Mouse (Mus musculus) testis, postnatal 14 days (tissue): ENCODE measurements around the gene Gm28308.

Source experiments
- DNase-seq: peaks from one replicate; pipeline ENCODE4 v3.0.0; 2021; ENCODE audit warnings: low spot score

Gene Gm28308

GRCm38 (mm10) chr6:52219234-52219942 is 6.2 kb upstream of the Gm28308 start:
- no peak for DNase-seq

DNA sequence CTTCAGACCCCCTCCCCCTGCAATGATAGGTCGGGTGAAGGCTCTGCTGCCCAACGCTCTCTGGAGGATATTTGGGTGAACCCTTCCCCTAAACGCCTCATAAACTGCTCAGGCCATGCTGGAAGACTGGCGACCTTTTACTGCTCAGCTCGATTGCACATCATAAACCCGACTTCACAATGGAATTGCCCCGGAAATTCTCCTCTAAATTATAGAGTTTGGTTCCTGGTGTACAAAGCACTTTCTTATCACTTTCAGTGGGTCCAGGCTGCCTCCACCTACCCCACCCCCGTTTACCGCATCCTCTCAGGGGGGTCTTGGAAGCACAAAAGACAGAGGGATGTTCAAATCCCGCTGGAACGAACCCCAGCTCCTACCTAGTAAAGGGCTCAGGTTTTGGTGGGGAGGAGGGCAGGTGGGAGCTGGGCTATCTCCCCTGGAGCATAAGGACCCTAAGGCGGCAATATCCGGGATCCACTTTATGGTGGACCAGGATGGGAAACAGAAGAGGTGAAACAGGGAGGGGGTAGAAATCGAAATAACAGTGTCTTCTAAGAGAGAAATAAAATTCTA is 5.6 kb upstream of the Gm28308 start:
- DNase-seq: no peak

- DNase-seq: no peak
Measured at GRCm38 (mm10) chr6:52217895-52218642, 4.9 kb upstream of the Gm28308 start.

DNA sequence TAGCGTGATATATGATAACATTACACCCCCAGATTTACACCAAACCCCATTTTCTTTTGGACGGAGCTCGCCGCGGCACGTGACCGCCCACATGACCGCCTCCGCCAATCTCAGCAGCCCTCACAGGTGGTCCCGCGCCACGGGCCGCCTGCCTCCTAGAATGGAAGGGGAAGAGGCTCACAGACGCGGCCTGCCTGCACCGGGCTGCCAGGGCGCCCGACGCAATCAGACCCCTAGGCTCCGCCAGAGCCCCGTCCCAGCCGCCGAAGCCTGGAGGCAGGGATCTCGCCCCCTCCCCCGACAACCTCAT is 4.3 kb upstream of the Gm28308 start:
- peak; percentile 79 for DNase-seq

DNA sequence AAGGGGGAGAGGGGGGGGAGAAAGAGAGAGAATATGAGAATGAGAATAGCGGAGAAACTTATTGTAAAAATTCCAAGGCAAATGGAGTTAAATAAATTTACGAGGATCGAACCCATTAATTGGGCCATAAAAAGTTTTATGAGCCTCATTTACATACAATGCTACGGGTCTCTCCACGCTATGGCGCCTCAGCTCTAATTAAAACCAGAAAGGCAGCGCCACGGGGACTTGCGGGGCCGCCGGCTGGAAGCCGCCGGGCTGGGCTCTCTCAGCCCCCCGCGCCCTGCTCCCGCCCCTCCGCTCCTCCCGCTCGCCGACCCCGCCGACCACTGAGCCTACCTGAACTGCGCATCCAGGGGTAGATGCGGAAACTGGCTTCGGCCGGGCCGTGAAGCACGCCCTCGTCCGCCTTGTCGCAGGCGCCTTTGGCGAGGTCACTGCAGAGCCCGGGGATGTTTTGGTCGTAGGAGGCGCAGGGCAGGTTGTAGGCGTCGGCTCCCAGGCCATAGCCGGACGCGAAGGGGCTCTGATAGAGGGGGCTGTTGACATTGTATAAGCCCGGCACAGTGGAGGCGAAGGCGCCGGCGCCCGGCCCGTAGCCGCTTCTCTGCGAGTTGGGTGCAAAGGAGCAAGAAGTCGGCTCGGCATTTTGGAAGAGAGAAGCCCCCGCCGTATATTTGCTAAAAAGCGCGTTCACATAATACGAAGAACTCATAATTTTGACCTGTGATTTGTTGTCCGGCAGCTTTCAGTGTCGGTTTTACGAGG is 3.7 kb upstream of the Gm28308 start:
- no peak for DNase-seq

DNA sequence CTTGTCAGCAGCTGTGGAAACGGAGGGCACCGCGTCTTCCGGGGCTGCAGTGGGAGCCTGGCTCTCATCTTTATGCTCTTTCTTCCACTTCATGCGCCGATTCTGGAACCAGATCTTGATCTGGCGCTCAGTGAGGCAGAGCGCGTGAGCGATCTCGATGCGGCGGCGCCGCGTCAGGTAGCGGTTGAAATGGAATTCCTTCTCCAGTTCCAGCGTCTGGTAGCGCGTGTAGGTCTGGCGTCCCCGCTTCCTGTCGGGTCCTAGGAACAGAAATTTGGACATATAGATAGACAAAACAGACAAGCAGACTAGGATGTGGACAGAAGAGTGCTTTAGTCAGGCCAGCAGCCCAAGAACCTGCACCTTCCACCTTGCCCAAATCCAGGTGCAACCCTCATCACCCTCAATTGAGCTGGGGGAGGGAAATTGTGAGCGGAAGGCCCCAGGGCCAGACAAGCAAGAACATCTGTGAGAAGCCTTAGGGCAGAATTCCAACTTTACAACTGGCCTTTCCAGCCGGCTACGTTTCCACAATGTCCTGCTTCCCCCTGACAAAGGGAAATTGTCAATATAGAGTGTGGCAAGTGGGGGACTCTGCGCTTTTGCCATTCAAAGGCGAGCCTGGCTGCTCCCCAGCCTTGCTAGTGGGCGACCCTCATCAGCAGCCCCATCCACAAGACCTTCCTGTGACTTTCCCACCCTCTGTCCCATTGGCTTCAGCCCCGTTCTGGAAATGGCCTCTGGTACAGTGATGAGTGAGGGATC is 2.8 kb upstream of the Gm28308 start:
- DNase-seq: no peak

DNA sequence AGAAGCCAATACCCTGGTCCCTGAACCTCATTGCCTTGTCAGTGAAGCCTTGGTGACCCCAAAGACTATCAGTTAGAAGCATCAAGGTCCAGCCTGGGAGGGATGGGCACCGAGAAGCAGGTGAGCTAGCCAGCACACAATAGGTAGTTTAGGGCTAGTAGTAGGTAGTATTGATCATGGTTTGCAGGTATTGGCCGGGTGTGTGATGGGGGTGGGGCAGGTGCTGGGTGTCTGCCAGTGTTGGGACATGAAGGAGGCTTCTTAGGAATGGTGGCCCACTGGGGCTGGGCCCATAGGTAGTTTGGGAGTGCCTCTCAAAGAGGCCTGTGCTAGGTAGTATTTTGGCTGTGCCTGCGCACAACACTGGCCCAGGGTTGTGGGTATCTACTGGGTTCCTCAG is 1.9 kb upstream of the Gm28308 start:
- DNase-seq: no peak

GRCm38 (mm10) chr6:52214271-52214670 is 1.1 kb upstream of the Gm28308 start:
- no peak for DNase-seq

DNA sequence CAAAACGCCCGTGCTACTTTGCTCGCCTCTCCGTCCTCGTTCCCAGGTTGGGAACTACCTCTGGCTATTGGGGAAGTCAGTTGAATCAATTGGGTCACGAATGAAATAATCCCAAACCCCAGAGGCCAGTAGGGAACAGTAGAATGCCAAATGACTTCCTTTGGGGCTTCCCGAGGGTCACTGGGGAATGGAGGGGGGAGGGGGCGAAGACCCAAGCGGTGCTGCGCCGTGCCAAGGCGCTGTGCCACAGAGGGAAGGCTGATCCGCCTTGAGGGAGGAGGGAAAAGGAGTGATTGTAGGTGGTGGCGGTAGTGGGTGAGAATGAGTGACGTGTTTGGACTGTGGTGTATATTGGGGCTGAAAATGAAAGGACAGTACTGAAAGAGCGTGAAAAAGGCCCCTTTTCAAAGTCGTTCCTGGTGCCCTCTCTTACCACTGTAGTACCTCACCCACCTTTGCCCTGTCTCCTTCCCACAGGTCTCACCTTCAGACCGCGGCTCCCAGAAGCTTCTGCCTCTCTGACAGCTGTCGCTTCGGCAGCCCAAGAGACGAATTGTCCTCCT is 502 bp downstream of the Gm28308 start:
- no peak for DNase-seq

- DNase-seq: no peak
Measured at GRCm38 (mm10) chr6:52211961-52212360, 1.2 kb downstream of the Gm28308 start.

GRCm38 (mm10) chr6:52211170-52211935 is 1.8 kb downstream of the Gm28308 start:
- DNase-seq: peak; percentile 55

DNA sequence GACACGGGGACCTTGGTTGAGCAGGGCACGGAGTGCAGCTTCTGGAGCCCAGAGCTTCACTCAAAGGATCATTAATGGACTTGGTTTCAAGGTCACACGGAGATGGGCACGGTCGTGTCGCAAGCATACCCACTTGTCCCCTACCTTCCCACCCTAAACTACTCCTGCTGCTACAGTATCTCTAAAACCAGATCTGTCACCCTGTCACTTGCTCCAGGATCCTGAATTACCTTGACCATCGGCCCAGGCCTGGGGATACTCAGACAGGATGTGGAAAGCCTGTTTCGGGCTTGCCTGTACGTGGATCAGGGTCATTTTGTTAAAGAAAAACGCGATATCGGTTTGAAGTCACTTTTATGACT is 3.5 kb downstream of the Gm28308 start:
- no peak for DNase-seq

GRCm38 (mm10) chr6:52208868-52209684 is 4.1 kb downstream of the Gm28308 start:
- DNase-seq: peak; percentile 6

- DNase-seq: no peak
Measured at GRCm38 (mm10) chr6:52208072-52208867, 4.9 kb downstream of the Gm28308 start, which contains the start of gene Hoxa6. Hoxa6 (minus strand) TSS chr6:52208722.

DNA sequence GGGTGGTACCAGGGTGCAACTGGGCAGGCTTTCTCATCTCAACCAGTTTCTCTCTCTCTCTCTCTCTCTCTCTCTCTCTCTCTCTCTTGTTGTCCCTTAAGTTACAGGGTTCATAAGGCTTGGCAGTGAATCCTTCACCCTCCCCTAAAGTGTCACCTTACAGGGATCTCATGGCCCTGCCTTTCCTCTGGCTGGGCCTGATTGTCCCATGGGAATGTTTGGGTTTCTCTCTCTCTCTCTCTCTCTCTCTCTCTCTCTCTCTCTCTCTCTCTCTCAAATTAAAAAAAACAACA is 5.5 kb downstream of the Gm28308 start:
- DNase-seq: no peak

DNA sequence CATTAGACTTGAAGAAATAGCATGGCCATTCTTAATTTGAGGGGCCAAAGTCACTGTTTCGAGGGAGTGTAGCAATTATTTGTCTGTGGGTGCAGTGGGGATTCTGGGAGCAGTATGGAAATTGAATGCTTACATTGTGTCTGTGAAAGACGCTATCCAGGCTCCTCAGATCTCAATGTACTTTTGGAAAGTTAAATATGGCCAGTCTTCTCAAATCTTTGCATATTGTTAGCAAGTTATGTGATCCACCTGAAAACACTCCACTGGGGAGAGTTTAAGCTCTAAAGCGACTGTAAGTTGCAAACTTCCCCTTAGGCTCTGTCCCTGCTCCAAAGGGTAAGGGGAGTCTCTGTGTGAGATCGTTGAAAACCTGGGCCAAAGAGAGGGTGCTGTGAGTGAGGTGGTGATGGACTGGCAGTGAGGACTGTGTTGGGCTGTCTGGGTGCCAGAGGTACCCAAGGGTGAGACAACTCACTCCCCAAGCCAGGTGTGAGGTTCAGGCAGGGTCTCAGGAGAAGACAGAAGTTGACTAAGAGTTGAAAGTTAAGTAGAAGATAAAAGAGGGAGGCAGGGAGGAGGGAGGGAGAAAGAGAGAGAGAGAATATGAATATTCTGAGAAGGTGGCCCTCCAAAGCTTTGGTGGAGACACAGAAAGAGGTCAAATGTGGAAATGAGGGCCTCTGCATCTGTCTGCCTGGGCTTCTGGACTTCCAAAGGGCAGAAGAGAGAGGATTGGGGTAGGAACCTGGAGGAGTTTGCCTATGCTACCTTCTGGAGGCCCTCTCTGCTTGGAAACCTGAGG is 6.1 kb downstream of the Gm28308 start:
- DNase-seq: no peak

DNA sequence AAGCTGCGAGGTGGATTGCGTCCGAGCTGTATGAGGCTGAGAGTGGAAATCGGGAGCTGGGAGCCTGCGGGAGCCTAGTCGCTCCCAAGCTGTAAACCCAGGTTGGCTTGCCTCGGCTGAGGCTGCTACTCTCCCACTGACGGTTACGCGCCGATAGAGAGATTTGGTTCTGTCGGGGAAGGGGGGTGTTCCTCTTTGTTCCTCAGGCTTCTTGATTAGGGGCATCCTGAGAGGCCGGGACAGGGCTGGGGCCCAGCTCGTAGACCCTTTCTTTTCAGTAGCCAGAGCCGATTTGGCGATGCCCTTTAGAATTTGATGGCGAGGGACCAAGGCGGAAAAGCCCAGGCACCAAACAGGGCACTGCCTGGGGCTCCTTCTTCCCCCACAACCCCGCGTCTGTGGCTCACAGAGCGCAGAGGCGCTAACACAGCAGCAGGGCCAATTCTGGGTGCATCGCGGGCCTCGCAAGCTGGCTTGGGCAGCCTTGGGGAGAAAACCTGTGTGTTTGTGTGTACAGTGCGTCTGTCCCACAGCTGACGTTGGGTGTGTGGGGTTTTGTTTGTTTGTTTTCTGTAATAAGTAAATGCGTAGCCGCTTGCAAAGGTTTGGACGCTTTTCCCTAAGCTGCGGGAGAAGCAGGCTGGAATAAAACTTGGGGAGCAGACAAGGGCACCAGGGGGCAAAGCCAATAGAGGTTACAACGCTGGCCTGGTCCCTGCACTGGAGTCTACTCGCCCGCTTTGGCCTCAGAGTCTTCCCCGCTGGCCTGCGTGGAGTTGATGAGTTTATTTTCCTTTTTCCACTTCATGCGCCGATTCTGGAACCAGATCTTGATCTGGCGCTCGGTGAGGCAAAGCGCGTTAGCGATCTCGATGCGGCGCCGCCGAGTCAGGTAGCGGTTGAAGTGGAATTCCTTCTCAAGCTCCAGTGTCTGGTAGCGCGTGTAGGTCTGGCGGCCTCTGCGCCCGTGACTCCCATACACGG is 7.2 kb downstream of the Gm28308 start:
- DNase-seq: no peak
